8 mouse cellular contexts compared by ENCODE assay signal in genomic region chr11:115490441-115491355, GRCm38 (mm10). TPM values are rescaled to one million over a fixed set of nuclear protein-coding genes. Genes with fewer than 3 reads are reported as not detected.
DNase-seq lines count a peak whose midpoint lies in the region; ATAC-seq and TF ChIP-seq lines count a peak whose summit lies in the region.

No protein-coding gene starts in this region.

- peak overlapping the region; percentile 80 for H3K4me2 ChIP-seq in embryonic facial prominence, embryonic 14.5 days (ENCODE audit: low read depth, low read length)
- H3K4me2 ChIP-seq in stomach, embryonic 14.5 days (replicated peaks; ENCODE audit: low read depth, low read length): peak overlapping the region; percentile 66

- H3K79me2 ChIP-seq in C2C12 (ENCODE audit: control insufficient read depth, insufficient read depth): peaks cover 25% of the 10 kb centered on the region

- peak overlapping the region; percentile 70 for H3K9ac ChIP-seq in embryonic facial prominence, embryonic 14.5 days (ENCODE audit: low read depth, low read length)
- peak overlapping the region; percentile 40 for H3K9ac ChIP-seq in stomach, embryonic 14.5 days (replicated peaks; ENCODE audit: low read depth, low read length)

- no peak for TF ChIP-seq CTCF in C2C12 (IDR thresholded peaks at IDR 0.05; ENCODE audit: control insufficient read depth, insufficient read depth, insufficient read length)

- peak overlapping the region; percentile 75 for H3ac ChIP-seq in C2C12 (ENCODE audit: control insufficient read depth, insufficient read length, low read depth)

- H3K4me3 ChIP-seq in C2C12 (ENCODE audit: insufficient read depth, poor library complexity, severe bottlenecking): peak overlapping the region; percentile 91
- H3K4me3 ChIP-seq in embryonic facial prominence, embryonic 14.5 days (ENCODE audit: low read depth, low read length): peak overlapping the region; percentile 69
- H3K4me3 ChIP-seq in limb, embryonic 10.5 days: peak overlapping the region; percentile 78
- H3K4me3 ChIP-seq in stomach, embryonic 14.5 days (ENCODE audit: low read depth, low read length): peak overlapping the region; percentile 55

- peak overlapping the region; percentile 55 for H3K27ac ChIP-seq in embryonic facial prominence, embryonic 14.5 days (replicated peaks; ENCODE audit: low read depth, low read length)
- peak overlapping the region; percentile 89 for H3K27ac ChIP-seq in limb, embryonic 10.5 days
- H3K27ac ChIP-seq in stomach, embryonic 14.5 days (ENCODE audit: low read length): peak overlapping the region; percentile 82

- peaks cover 15% of the 10 kb centered on the region for H3K36me3 ChIP-seq in C2C12 (ENCODE audit: control insufficient read depth, insufficient read depth)
- peaks cover 16% of the 10 kb centered on the region; the same call in 1 of the 2 replicates for H3K36me3 ChIP-seq in embryonic facial prominence, embryonic 14.5 days (ENCODE audit: control insufficient read depth, insufficient read depth, low read length)
- peaks cover 27% of the 10 kb centered on the region for H3K36me3 ChIP-seq in limb, embryonic 10.5 days
- peaks cover 8% of the 10 kb centered on the region; the same call in 1 of the 2 replicates for H3K36me3 ChIP-seq in stomach, embryonic 14.5 days (ENCODE audit: control insufficient read depth, insufficient read depth, low read length)

- no peaks in the 10 kb centered on the region for H3K9me3 ChIP-seq in embryonic facial prominence, embryonic 14.5 days (ENCODE audit: control insufficient read depth, low read length)
- H3K9me3 ChIP-seq in limb, embryonic 10.5 days (replicated peaks): no peaks in the 10 kb centered on the region
- H3K9me3 ChIP-seq in stomach, embryonic 14.5 days (ENCODE audit: control insufficient read depth, low read depth, low read length): no peaks in the 10 kb centered on the region

- peaks cover 10% of the 10 kb centered on the region for H3K79me3 ChIP-seq in C2C12 (ENCODE audit: low read depth)

- DNase-seq in heart, adult 11 months: peak; percentile 94
- DNase-seq in heart, postnatal 4 days: no peak
- no peak for DNase-seq in embryonic facial prominence, embryonic 14.5 days (ENCODE audit: low spot score)
- DNase-seq in limb, embryonic 10.5 days (ENCODE audit: low spot score): peak; percentile 79
- no peak for DNase-seq in spleen, adult 12 weeks (ENCODE audit: low spot score)

- WGBS in embryonic facial prominence, embryonic 14.5 days: 24% methylated on average over 25 of the region's 25 CpGs
- WGBS in limb, embryonic 10.5 days: 31% methylated on average over 25 of the region's 25 CpGs
- WGBS in stomach, embryonic 14.5 days: 23% methylated on average over 25 of the region's 25 CpGs

- H3K27me3 ChIP-seq in C2C12 (ENCODE audit: control insufficient read depth, insufficient read depth, insufficient read length): no peaks in the 10 kb centered on the region
- H3K27me3 ChIP-seq in embryonic facial prominence, embryonic 14.5 days (replicated peaks; ENCODE audit: control insufficient read depth, insufficient read depth, low read length): no peaks in the 10 kb centered on the region
- H3K27me3 ChIP-seq in limb, embryonic 10.5 days (ENCODE audit: low read depth, poor library complexity, severe bottlenecking): peaks cover 7% of the 10 kb centered on the region; the same call in 1 of the 2 replicates
- no peaks in the 10 kb centered on the region for H3K27me3 ChIP-seq in stomach, embryonic 14.5 days (ENCODE audit: control insufficient read depth, insufficient read depth, low read length)

- peak; percentile 54 for ATAC-seq in embryonic facial prominence, embryonic 14.5 days (ENCODE audit: low read depth)
- peak; percentile 24; the same call in 1 of the 2 replicates for ATAC-seq in stomach, embryonic 14.5 days (ENCODE audit: insufficient number of reproducible peaks, insufficient read depth, low FRiP score, low read depth)
- ATAC-seq in cerebellum, adult (ENCODE audit: insufficient number of reproducible peaks, low FRiP score, low TSS enrichment): no peak

- peaks cover 12% of the 10 kb centered on the region; the same call in 1 of the 2 replicates for H3K4me1 ChIP-seq in embryonic facial prominence, embryonic 14.5 days (ENCODE audit: control insufficient read depth, insufficient read depth, low read length)
- H3K4me1 ChIP-seq in limb, embryonic 10.5 days: peaks cover 26% of the 10 kb centered on the region
- H3K4me1 ChIP-seq in stomach, embryonic 14.5 days (ENCODE audit: control insufficient read depth, insufficient read depth, low read length): peaks cover 15% of the 10 kb centered on the region

TF ChIP-seq in C2C12, 6 proteins besides CTCF, POLR2A, EP300 and RAD21:
- no peak for TF ChIP-seq MAX (IDR thresholded peaks at IDR 0.05)
- no peak for TF ChIP-seq MYOG (IDR thresholded peaks at IDR 0.05; ENCODE audit: control insufficient read depth, extremely low read depth, insufficient read length)
- no peak for TF ChIP-seq MYOD1 (IDR thresholded peaks at IDR 0.05; ENCODE audit: control insufficient read depth, insufficient read length, low read depth)
- TF ChIP-seq USF1 (IDR thresholded peaks at IDR 0.05; ENCODE audit: low read depth): no peak
- no peak for TF ChIP-seq CEBPB (IDR thresholded peaks at IDR 0.05; ENCODE audit: low read depth)
- TF ChIP-seq FOSL1 (IDR thresholded peaks at IDR 0.05; ENCODE audit: insufficient read depth, low read length, poor library complexity, severe bottlenecking): no peak

RNA-seq across cellular contexts. Expression of gene Nt5c, which starts 1.0 kb away (rescaled TPM):
- total RNA-seq in heart, postnatal 4 days (2021): 10 to 100 TPM; 27.3 to 27.4 TPM
- polyA plus RNA-seq in C2C12 (2012; fragmentation: generic; extraction: Trizol): 109 TPM
- 70.9 and 74.8 TPM in 2 replicates for polyA plus RNA-seq in embryonic facial prominence, embryonic 14.5 days (2014; fragmentation: Nextera tagmentation; extraction: Ambion mirVana)
- polyA plus RNA-seq in limb, embryonic 10.5 days (2016; fragmentation: Nextera tagmentation; extraction: Ambion mirVana): 66.2 and 83.5 TPM in 2 replicates
- polyA plus RNA-seq in stomach, embryonic 14.5 days (2014; fragmentation: Nextera tagmentation; extraction: Ambion mirVana): 111 and 121 TPM in 2 replicates

RNA-seq across cellular contexts. Expression of gene Armc7, which starts 15.2 kb away (rescaled TPM):
- 1 to 10 TPM; 3.1 to 4.3 TPM for total RNA-seq in heart, postnatal 4 days (2021)
- 5.4 TPM for polyA plus RNA-seq in C2C12 (2012; fragmentation: generic; extraction: Trizol)
- polyA plus RNA-seq in embryonic facial prominence, embryonic 14.5 days (2014; fragmentation: Nextera tagmentation; extraction: Ambion mirVana): 7.6 TPM in 2 replicates
- polyA plus RNA-seq in limb, embryonic 10.5 days (2016; fragmentation: Nextera tagmentation; extraction: Ambion mirVana): 7.0 and 9.9 TPM in 2 replicates
- polyA plus RNA-seq in stomach, embryonic 14.5 days (2014; fragmentation: Nextera tagmentation; extraction: Ambion mirVana): 5.7 and 8.0 TPM in 2 replicates

RNA-seq across cellular contexts. Expression of gene Jpt1, which starts 23.5 kb away (rescaled TPM):
- total RNA-seq in heart, postnatal 4 days (2021): 100 to 1,000 TPM; 559 to 561 TPM
- 320 TPM for polyA plus RNA-seq in C2C12 (2012; fragmentation: generic; extraction: Trizol)
- polyA plus RNA-seq in embryonic facial prominence, embryonic 14.5 days (2014; fragmentation: Nextera tagmentation; extraction: Ambion mirVana): 576 and 619 TPM in 2 replicates
- 483 and 492 TPM in 2 replicates for polyA plus RNA-seq in limb, embryonic 10.5 days (2016; fragmentation: Nextera tagmentation; extraction: Ambion mirVana)
- polyA plus RNA-seq in stomach, embryonic 14.5 days (2014; fragmentation: Nextera tagmentation; extraction: Ambion mirVana): 529 and 563 TPM in 2 replicates

RNA-seq across cellular contexts. Expression of gene Slc16a5, which starts 28.4 kb away (rescaled TPM):
- under 1 TPM in 1 of 2 experiments, not detected in 1; 0.29 TPM for total RNA-seq in heart, postnatal 4 days (2021)
- polyA plus RNA-seq in C2C12 (2012; fragmentation: generic; extraction: Trizol): 0.07 TPM
- 0.15 and 0.18 TPM in 2 replicates for polyA plus RNA-seq in embryonic facial prominence, embryonic 14.5 days (2014; fragmentation: Nextera tagmentation; extraction: Ambion mirVana)
- 0.23 and 0.25 TPM in 2 replicates for polyA plus RNA-seq in limb, embryonic 10.5 days (2016; fragmentation: Nextera tagmentation; extraction: Ambion mirVana)
- polyA plus RNA-seq in stomach, embryonic 14.5 days (2014; fragmentation: Nextera tagmentation; extraction: Ambion mirVana): 0.32 and 1.0 TPM in 2 replicates

RNA-seq across cellular contexts. Expression of gene Sumo2, which starts 45.4 kb away (rescaled TPM):
- total RNA-seq in heart, postnatal 4 days (2021): 100 to 1,000 TPM; 299 TPM
- polyA plus RNA-seq in C2C12 (2012; fragmentation: generic; extraction: Trizol): 384 TPM
- 838 and 864 TPM in 2 replicates for polyA plus RNA-seq in embryonic facial prominence, embryonic 14.5 days (2014; fragmentation: Nextera tagmentation; extraction: Ambion mirVana)
- polyA plus RNA-seq in limb, embryonic 10.5 days (2016; fragmentation: Nextera tagmentation; extraction: Ambion mirVana): 1,406 and 1,458 TPM in 2 replicates
- polyA plus RNA-seq in stomach, embryonic 14.5 days (2014; fragmentation: Nextera tagmentation; extraction: Ambion mirVana): 984 and 994 TPM in 2 replicates

Comparison
In these comparisons a context has a peak if more than half of its experiments do, and no peak if none do; other contexts are left out.
1. DNase-seq: peak in heart, adult 11 months (single experiment) and limb, embryonic 10.5 days (single experiment); none in heart, postnatal 4 days (single experiment), embryonic facial prominence, embryonic 14.5 days (single experiment) and spleen, adult 12 weeks (single experiment).
2. Peak in every context shown above with its lines, with median percentiles within 50 percentile points of each other: H3K4me3 ChIP-seq and H3K27ac ChIP-seq.